Mouse (Mus musculus) spleen, adult 2 months (tissue): ENCODE measurements at regions not wholly inside any gene's neighbourhood (a gene's known extent, or its start where the extent isn't known, plus 50 kb on each side); places are given as distances from the start of the nearest gene placed in this dataset.

Experiments
- DNase-seq, 2 experiments: peaks; one replicate each; pipeline versions ENCODE4 v3.0.0 to v3.0.0-alpha.2; 2012 to 2021; ENCODE audit warnings: low spot score in 2 of 2, low read depth in 1 of 2
- H3K27ac ChIP-seq: fragments of 200-500 bp; 2 replicates; pipeline ENCODE4 v1.5.1; 2012; ENCODE audit warnings: low read length, inconsistent platforms; ENCODE audit not compliant: insufficient read depth
- H3K27me3 ChIP-seq: fragments of 200-500 bp; 2 replicates; pipeline ENCODE4 v1.6.1; 2012; ENCODE audit warnings: mild to moderate bottlenecking, moderate library complexity, low read length, inconsistent platforms; ENCODE audit not compliant: control insufficient read depth, insufficient read depth
- H3K36me3 ChIP-seq: fragments of 200-500 bp; 2 replicates; pipeline ENCODE4 v1.6.1; 2012; ENCODE audit warnings: mild to moderate bottlenecking, low read length, inconsistent platforms; ENCODE audit not compliant: control insufficient read depth, insufficient read depth
- H3K4me1 ChIP-seq: fragments of 200-500 bp; 2 replicates; pipeline ENCODE4 v1.6.1; 2011; ENCODE audit warnings: inconsistent platforms; ENCODE audit not compliant: control insufficient read depth, insufficient read depth, insufficient read length
- H3K4me3 ChIP-seq: fragments of 200-500 bp; 2 replicates; pipeline ENCODE4 v1.5.1; 2011; ENCODE audit warnings: mild to moderate bottlenecking, inconsistent platforms; ENCODE audit not compliant: insufficient read depth, insufficient read length; ENCODE audit errors: extremely low read depth
- CTCF ChIP-seq: fragments of 200-500 bp; IDR thresholded peaks from 2 replicates; pipeline ENCODE4 v1.5.1; 2011; ENCODE audit warnings: mild to moderate bottlenecking, inconsistent platforms; ENCODE audit not compliant: insufficient read depth, insufficient read length, insufficient replicate concordance; ENCODE audit errors: extremely low read depth
- POLR2A ChIP-seq: fragments of 200-500 bp; IDR thresholded peaks from 2 replicates; pipeline ENCODE4 v1.6.1; 2011; ENCODE audit warnings: low read depth, low read length, inconsistent platforms
- WGBS: fragments of 180-500 bp; shearing (Covaris S2); methylation state at CpG from one replicate; pipeline ENCODE4 v1.1.7; 2018; 5-methylcytosine and 5-hydroxymethylcytosine counted together

DNA sequence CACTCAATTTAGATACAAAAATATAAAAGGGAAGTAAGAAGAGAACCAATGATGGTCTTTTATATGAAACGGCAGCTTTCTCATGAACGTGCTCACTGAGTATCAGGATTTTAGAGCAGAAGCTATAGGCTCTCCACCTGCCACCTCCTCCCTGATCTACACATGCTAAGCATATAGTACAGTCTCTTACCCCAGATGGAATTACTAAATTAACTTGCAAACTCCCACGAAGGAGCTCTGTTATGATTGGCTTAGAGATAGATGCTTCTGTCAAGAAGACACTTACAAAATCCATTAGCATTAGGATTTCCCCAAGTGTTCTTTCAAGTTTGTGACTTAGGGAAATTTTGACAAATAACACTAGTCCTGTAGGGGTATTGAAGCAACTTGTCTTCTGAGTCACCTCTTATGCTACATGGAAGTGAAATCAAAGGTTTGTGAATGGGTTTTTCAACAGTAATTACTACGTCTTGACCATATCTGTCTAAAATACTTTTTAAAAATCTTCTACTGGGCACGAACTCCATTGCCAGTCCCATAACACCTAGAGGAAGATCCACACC, 60.6 kb downstream of the Crygs start:
- H3K27me3 ChIP-seq, result no peaks in the 10 kb centered on the region
- no peaks in the 10 kb centered on the region for H3K4me1 ChIP-seq
- no peaks in the 10 kb centered on the region for H3K36me3 ChIP-seq
- DNase-seq, result no peak
- no peak overlapping the region for H3K4me3 ChIP-seq
- TF ChIP-seq CTCF, result no peak
- TF ChIP-seq POLR2A, result no peak
- WGBS, result 67% methylated on average over 5 of the region's 5 CpGs
- H3K27ac ChIP-seq, result no peak overlapping the region

- no peaks in the 10 kb centered on the region for H3K27me3 ChIP-seq
- no peak for TF ChIP-seq CTCF
- TF ChIP-seq POLR2A, result no peak
- no peak overlapping the region for H3K27ac ChIP-seq
- DNase-seq, result no peak
- no peaks in the 10 kb centered on the region for H3K4me1 ChIP-seq
- no peak overlapping the region for H3K4me3 ChIP-seq
- H3K36me3 ChIP-seq, result no peaks in the 10 kb centered on the region
- WGBS, result 86% methylated on average over 7 of the region's 7 CpGs
These were observed 67.1 kb downstream of the Crygs start for GRCm38 (mm10) chr16:22744121-22744855.

GRCm38 (mm10) chr16:22743461-22743860, 67.9 kb downstream of the Crygs start:
- H3K4me3 ChIP-seq, result no peak overlapping the region
- no peaks in the 10 kb centered on the region for H3K36me3 ChIP-seq
- no peaks in the 10 kb centered on the region for H3K4me1 ChIP-seq
- no peaks in the 10 kb centered on the region for H3K27me3 ChIP-seq
- TF ChIP-seq POLR2A (no peak), CTCF (no peak)
- 96% methylated on average over 1 of the region's 1 CpGs for WGBS
- no peak for DNase-seq
- H3K27ac ChIP-seq, result no peak overlapping the region

- no peak for DNase-seq
- TF ChIP-seq POLR2A (no peak), CTCF (no peak)
- H3K4me3 ChIP-seq, result no peak overlapping the region
- WGBS, result 59% methylated on average over 4 of the region's 4 CpGs
- H3K27ac ChIP-seq, result no peak overlapping the region
- no peaks in the 10 kb centered on the region for H3K36me3 ChIP-seq
- H3K27me3 ChIP-seq, result no peaks in the 10 kb centered on the region
- no peaks in the 10 kb centered on the region for H3K4me1 ChIP-seq
These were observed 69.9 kb downstream of the Crygs start for GRCm38 (mm10) chr16:22741496-22741895.

- no peak overlapping the region; the same call in 1 of the 2 replicates for H3K4me3 ChIP-seq
These were observed 76.8 kb downstream of the Crygs start for GRCm38 (mm10) chr16:22734529-22735022.

DNA sequence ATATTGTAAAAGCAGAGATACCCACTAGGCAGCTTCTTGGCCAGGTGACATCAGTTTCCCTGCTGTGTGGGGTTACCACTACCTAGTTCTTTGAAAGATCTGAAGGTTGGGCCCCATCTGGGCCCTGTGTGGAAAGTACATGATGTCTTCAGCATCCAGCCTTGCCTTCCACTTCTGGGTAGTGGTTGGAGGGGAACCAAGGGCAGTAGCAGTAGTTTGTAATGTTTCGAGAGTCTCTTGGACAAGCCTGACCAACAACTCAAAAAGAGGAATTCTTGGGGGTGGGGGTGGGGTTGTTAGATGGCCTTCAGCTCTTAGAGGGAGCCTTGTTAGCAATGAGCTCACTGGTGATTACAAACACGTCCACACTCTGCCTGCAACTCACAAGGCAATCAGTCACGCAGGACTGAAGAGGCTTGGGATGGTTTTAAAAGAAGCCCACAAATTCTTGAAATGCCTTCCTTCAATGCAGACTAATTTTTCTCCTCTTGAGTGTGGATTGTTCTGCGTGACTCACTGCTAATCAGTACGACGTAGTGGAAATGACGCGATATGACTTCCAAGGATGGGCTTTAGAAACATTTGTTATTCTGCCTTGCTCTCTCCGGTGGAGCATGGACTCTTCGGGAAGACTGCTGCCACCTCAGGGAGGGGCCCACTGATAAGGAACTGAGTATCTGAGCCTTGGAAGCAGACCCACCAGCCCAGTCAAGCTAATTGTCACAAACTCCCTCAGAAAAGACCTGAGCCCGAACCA, 76.9 kb upstream of the Dgkg start:
- H3K36me3 ChIP-seq, result no peaks in the 10 kb centered on the region
- no peak for TF ChIP-seq POLR2A
- TF ChIP-seq CTCF, result no peak
- H3K4me3 ChIP-seq, result no peak overlapping the region
- no peaks in the 10 kb centered on the region for H3K4me1 ChIP-seq
- H3K27ac ChIP-seq, result no peak overlapping the region
- no peaks in the 10 kb centered on the region for H3K27me3 ChIP-seq
- DNase-seq, result no peak
- WGBS, result 86% methylated on average over 11 of the region's 11 CpGs

More at GRCm38 (mm10) chr16:22734529-22735022, 76.8 kb downstream of the Crygs start:
- 87% methylated on average over 10 of the region's 10 CpGs for WGBS
- TF ChIP-seq POLR2A (no peak), CTCF (no peak)
- no peak overlapping the region for H3K27ac ChIP-seq
- H3K4me1 ChIP-seq, result no peaks in the 10 kb centered on the region
- H3K36me3 ChIP-seq, result no peaks in the 10 kb centered on the region
- DNase-seq, result no peak
- no peaks in the 10 kb centered on the region for H3K27me3 ChIP-seq
